Mouse (Mus musculus) CH12.LX (cell line): Measurements from ENCODE around the gene Tmem121. TPM values are rescaled to one million over a fixed set of nuclear protein-coding genes. Genes with fewer than 3 reads are reported as not detected.

Experiments used
- DNase-seq: peaks from one replicate; pipeline ENCODE4 v3.0.0-alpha.2; 2013; ENCODE audit errors: extremely low read depth
- H3K27ac ChIP-seq: 2 replicates; pipeline ENCODE4 v1.5.1; 2012; ENCODE audit warnings: low read depth, mild to moderate bottlenecking, control low read depth, moderate library complexity; ENCODE audit not compliant: insufficient read depth
- H3K27me3 ChIP-seq: replicated peaks from 2 replicates; pipeline ENCODE3; 2012; ENCODE audit warnings: inconsistent platforms
- H3K36me3 ChIP-seq, 2 experiments: replicated peaks in 1 of 2; 2 replicates each; pipeline versions ENCODE3 to v1.6.1; 2012; ENCODE audit warnings: inconsistent platforms in 1 of 2, low read length in 1 of 2, mild to moderate bottlenecking in 1 of 2, mixed read lengths in 1 of 2, moderate library complexity in 1 of 2; ENCODE audit not compliant: control insufficient read depth in 1 of 2, insufficient read depth in 1 of 2
- H3K4me1 ChIP-seq, 2 experiments: 2 replicates each; pipeline ENCODE4 v1.6.1; 2012; ENCODE audit warnings: inconsistent platforms in 1 of 2, moderate library complexity in 1 of 2; ENCODE audit not compliant: insufficient read depth in 2 of 2, control insufficient read depth in 1 of 2
- H3K4me2 ChIP-seq: 2 replicates; pipeline ENCODE4 v1.6.1; 2012; ENCODE audit warnings: low read depth, mild to moderate bottlenecking, control low read depth; ENCODE audit not compliant: poor library complexity, insufficient read depth, severe bottlenecking
- H3K4me3 ChIP-seq, 3 experiments: fragments of 150-350 bp in 1 of 3; sonication (generic) in 1 of 3; replicated peaks in 1 of 3; 2 replicates each; pipeline versions ENCODE3 to v1.5.1; 2011 to 2012; ENCODE audit warnings: low read depth in 2 of 3, low read length in 2 of 3, mild to moderate bottlenecking in 2 of 3, moderate library complexity in 2 of 3, control low read depth in 1 of 3, improper control_type of control experiment in 1 of 3, inconsistent platforms in 1 of 3, mixed read lengths in 1 of 3; ENCODE audit not compliant: poor library complexity in 1 of 3
- H3K79me2 ChIP-seq: replicated peaks from 2 replicates; pipeline ENCODE4 v1.6.1; 2012; ENCODE audit warnings: mild to moderate bottlenecking, moderate library complexity; ENCODE audit not compliant: control insufficient read depth, poor library complexity, insufficient read depth, severe bottlenecking; ENCODE audit errors: extremely low read depth
- H3K9ac ChIP-seq: 2 replicates; pipeline ENCODE4 v1.6.1; 2012; ENCODE audit warnings: low read depth, mild to moderate bottlenecking, control low read depth, moderate library complexity; ENCODE audit not compliant: insufficient read depth
- H3K9me3 ChIP-seq: replicated peaks from 2 replicates; pipeline ENCODE3; 2012; ENCODE audit warnings: low read length, inconsistent platforms, mixed read lengths
- CHD2 ChIP-seq: IDR thresholded peaks from 2 replicates; pipeline ENCODE4 v1.6.1; 2011; ENCODE audit warnings: low read length, improper control_type of control experiment
- CTCF ChIP-seq, 2 experiments: IDR thresholded peaks in 1 of 2; conservative IDR thresholded peaks in 1 of 2; 2 replicates each; pipeline ENCODE4 v1.5.1; 2011 to 2012; ENCODE audit warnings: low read depth in 2 of 2, low read length in 2 of 2, improper control_type of control experiment in 1 of 2, inconsistent platforms in 1 of 2, mild to moderate bottlenecking in 1 of 2, moderate library complexity in 1 of 2
- ETS1 ChIP-seq: conservative IDR thresholded peaks from 2 replicates; pipeline ENCODE4 v1.6.1; 2012; ENCODE audit warnings: low read depth, mild to moderate bottlenecking, inconsistent platforms, low read length, improper control_type of control experiment, moderate library complexity
- GABPA ChIP-seq: IDR thresholded peaks from 2 replicates; pipeline ENCODE4 v1.6.1; 2012; ENCODE audit warnings: low read depth, low read length, improper control_type of control experiment, inconsistent platforms; ENCODE audit not compliant: insufficient replicate concordance
- HCFC1 ChIP-seq: IDR thresholded peaks from 2 replicates; pipeline ENCODE4 v1.6.1; 2012; ENCODE audit warnings: low read depth, mild to moderate bottlenecking, inconsistent platforms, low read length, improper control_type of control experiment
- JUN ChIP-seq: IDR thresholded peaks from 2 replicates; pipeline ENCODE4 v1.6.1; 2011; ENCODE audit warnings: low read depth, mild to moderate bottlenecking, low read length, improper control_type of control experiment, moderate library complexity; ENCODE audit not compliant: insufficient read depth
- JUND ChIP-seq: conservative IDR thresholded peaks from 2 replicates; pipeline ENCODE4 v1.6.1; 2011; ENCODE audit warnings: low read depth, low read length, improper control_type of control experiment
- KAT2A ChIP-seq: IDR thresholded peaks from 2 replicates; pipeline ENCODE4 v1.6.1; 2012; ENCODE audit warnings: low read length, improper control_type of control experiment, inconsistent platforms; ENCODE audit not compliant: insufficient replicate concordance
- MAFK ChIP-seq: IDR thresholded peaks from 2 replicates; pipeline ENCODE4 v1.6.1; 2011; ENCODE audit warnings: low read length, improper control_type of control experiment; ENCODE audit not compliant: insufficient replicate concordance
- MAZ ChIP-seq: IDR thresholded peaks from 2 replicates; pipeline ENCODE4 v1.6.1; 2012; ENCODE audit warnings: low read depth, mild to moderate bottlenecking, inconsistent platforms, low read length, improper control_type of control experiment, moderate library complexity
- MXI1 ChIP-seq: IDR thresholded peaks from 2 replicates; pipeline ENCODE4 v1.6.1; 2011; ENCODE audit warnings: mild to moderate bottlenecking, low read depth, low read length, improper control_type of control experiment
- MYC ChIP-seq: IDR thresholded peaks from 2 replicates; pipeline ENCODE4 v1.6.1; 2011; ENCODE audit warnings: low read depth, mild to moderate bottlenecking, improper control_type of control experiment, low read length
- NELFE ChIP-seq: IDR thresholded peaks from 2 replicates; pipeline ENCODE4 v1.6.1; 2011; ENCODE audit warnings: low read depth, low read length, improper control_type of control experiment
- PAX5 ChIP-seq: IDR thresholded peaks from 2 replicates; pipeline ENCODE4 v1.6.1; 2012; ENCODE audit warnings: low read length, inconsistent platforms, mixed read lengths
- POLR2A ChIP-seq: IDR thresholded peaks from 2 replicates; pipeline ENCODE4 v1.6.1; 2011; ENCODE audit warnings: low read depth, mild to moderate bottlenecking, improper control_type of control experiment, low read length
- POLR2AphosphoS2 ChIP-seq: IDR thresholded peaks from 2 replicates; pipeline ENCODE4 v1.6.1; 2011; ENCODE audit warnings: low read depth, low read length, improper control_type of control experiment
- RAD21 ChIP-seq: IDR thresholded peaks from 2 replicates; pipeline ENCODE4 v1.6.1; 2011; ENCODE audit warnings: low read depth, mild to moderate bottlenecking, low read length, improper control_type of control experiment, moderate library complexity
- SMC3 ChIP-seq: IDR thresholded peaks from 2 replicates; pipeline ENCODE4 v1.6.1; 2011; ENCODE audit warnings: low read depth, low read length, improper control_type of control experiment
- UBTF ChIP-seq: IDR thresholded peaks from 2 replicates; pipeline ENCODE4 v1.6.1; 2012; ENCODE audit warnings: low read depth, mild to moderate bottlenecking, inconsistent platforms, low read length, improper control_type of control experiment, moderate library complexity
- USF1 ChIP-seq: IDR thresholded peaks from 2 replicates; pipeline ENCODE4 v1.6.1; 2014; ENCODE audit warnings: low read depth, mild to moderate bottlenecking, inconsistent platforms, low read length, improper control_type of control experiment
- ZC3H11A ChIP-seq: IDR thresholded peaks from 2 replicates; pipeline ENCODE4 v1.6.1; 2012; ENCODE audit warnings: low read depth, mild to moderate bottlenecking, inconsistent platforms, low read length, improper control_type of control experiment
- ZKSCAN1 ChIP-seq: IDR thresholded peaks from 2 replicates; pipeline ENCODE4 v1.6.1; 2012; ENCODE audit warnings: low read depth, inconsistent platforms, low read length, improper control_type of control experiment, borderline replicate concordance
- ZMIZ1 ChIP-seq: IDR thresholded peaks from 2 replicates; pipeline ENCODE4 v1.6.1; 2012; ENCODE audit warnings: low read depth, mild to moderate bottlenecking, inconsistent platforms, low read length, improper control_type of control experiment
- ZNF384 ChIP-seq: IDR thresholded peaks from 2 replicates; pipeline ENCODE4 v1.6.1; 2012; ENCODE audit warnings: low read depth, low read length, improper control_type of control experiment, inconsistent platforms
- dilution Hi-C: fragments of 300-500 bp; cut with MboI; formaldehyde crosslinking; loops from 2 replicates; pipeline ENCODE4 v1.14.3; 2020; ENCODE audit warnings: low sequenced_read_pairs; ENCODE audit not compliant: extremely low pct_unique_long_range_greater_than_20kb, extremely low pct_ligation_motif_present
- in situ Hi-C: fragments of 300-500 bp; cut with MboI; formaldehyde crosslinking; loops from 3 replicates; pipeline ENCODE4 v1.14.3; 2019; ENCODE audit warnings: low sequenced_read_pairs, low pct_ligation_motif_present, low pct_unique_long_range_greater_than_20kb, mixed read lengths
- polyA plus RNA-seq: library from polyadenylated mRNA; unstranded; fragments of >175 nt; gene quantifications from 2 replicates; pipeline ENCODE4 v1.2.1, GENCODE M21; 2012; ENCODE audit warnings: low read depth; ENCODE audit not compliant: insufficient read length
- total RNA-seq, 2 experiments: library from RNA; depleted of rRNA; stranded (reverse); fragments of 300-350 nt in 1 of 2; fragments of >200 nt in 1 of 2; gene quantifications; 2 replicates each; pipeline ENCODE4 v1.2.3; 2012 to 2014

The Tmem121 gene
- total and polyA plus RNA-seq, 3 experiments, result not detected

GRCm38 (mm10) chr12:113137260-113138213 lies 48.2 kb upstream of the Tmem121 start:
- no peak for DNase-seq
- no peaks in the 10 kb centered on the region for H3K79me2 ChIP-seq
- in situ Hi-C loops, result no loop called here
- H3K4me3 ChIP-seq, result no peak overlapping the region
- peaks cover 56 to 82% of the 10 kb centered on the region in 2 experiments for H3K36me3 ChIP-seq
- H3K9ac ChIP-seq, result no peak overlapping the region
- no peaks in the 10 kb centered on the region for H3K27me3 ChIP-seq
- H3K4me1 ChIP-seq, result peaks cover 0 to 7% of the 10 kb centered on the region in 2 experiments; a peak in 1 of 4 replicates
- TF ChIP-seq ZNF384 (no peak), ZKSCAN1 (no peak), HCFC1 (no peak), POLR2A (no peak), RAD21 (no peak), USF1 (no peak), JUND (no peak), PAX5 (no peak), KAT2A (no peak), SMC3 (no peak), ETS1 (no peak), CTCF (conservative IDR thresholded peaks at IDR 0.05 in 1 of 2, IDR thresholded peaks at IDR 0.05 in 1 of 2; ENCODE audit: low read depth in 2 of 2, low read length in 2 of 2) (no peak), MXI1 (no peak), ZC3H11A (no peak), MAFK (no peak), NELFE (no peak), ZMIZ1 (no peak)
- TF ChIP-seq, all 38 proteins: peak for 0
- H3K4me2 ChIP-seq, result no peak overlapping the region
- H3K9me3 ChIP-seq, result peaks cover 23% of the 10 kb centered on the region
- H3K27ac ChIP-seq, result no peak overlapping the region
- dilution Hi-C loops, result no loop called here

- in situ Hi-C loops, result no loop called here
- H3K79me2 ChIP-seq, result no peaks in the 10 kb centered on the region
- no peak for DNase-seq
- H3K36me3 ChIP-seq, result peaks cover 49 to 74% of the 10 kb centered on the region in 2 experiments
- peaks cover 23% of the 10 kb centered on the region for H3K9me3 ChIP-seq
- no peak overlapping the region for H3K4me3 ChIP-seq
- H3K4me1 ChIP-seq, result peaks cover 0 to 7% of the 10 kb centered on the region in 2 experiments; a peak in 1 of 4 replicates
- no peak overlapping the region for H3K9ac ChIP-seq
- no peaks in the 10 kb centered on the region for H3K27me3 ChIP-seq
- TF ChIP-seq MAFK, result no peak
- TF ChIP-seq UBTF, result no peak
- TF ChIP-seq POLR2AphosphoS2, result no peak
- TF ChIP-seq RAD21, result no peak
- no peak for TF ChIP-seq MYC
- TF ChIP-seq HCFC1, result no peak
- TF ChIP-seq GABPA, result no peak
- TF ChIP-seq MAZ, result no peak
- TF ChIP-seq SMC3, result no peak
- no peak for TF ChIP-seq NELFE
- no peak for TF ChIP-seq JUN
- TF ChIP-seq CHD2, result no peak
- no peak for TF ChIP-seq CTCF (conservative IDR thresholded peaks at IDR 0.05 in 1 of 2, IDR thresholded peaks at IDR 0.05 in 1 of 2; ENCODE audit: low read depth in 2 of 2, low read length in 2 of 2)
- no peak for TF ChIP-seq MXI1
- dilution Hi-C loops, result no loop called here
- H3K27ac ChIP-seq, result no peak overlapping the region
- H3K4me2 ChIP-seq, result no peak overlapping the region
Observed at GRCm38 (mm10) chr12:113138291-113138690, 47.4 kb upstream of the Tmem121 start.
